Mouse (Mus musculus): ENCODE data around the gene Gm3033. TPM values are rescaled to one million over a fixed set of nuclear protein-coding genes. Genes with fewer than 3 reads are reported as not detected.
"Not testable (repeated sequence)": the region's sequence is repeated elsewhere in the genome, so short reads cannot be mapped to it uniquely, and the experiment has no call there.

The Gm3033 gene
- total RNA-seq (2021) = not detected

DNA sequence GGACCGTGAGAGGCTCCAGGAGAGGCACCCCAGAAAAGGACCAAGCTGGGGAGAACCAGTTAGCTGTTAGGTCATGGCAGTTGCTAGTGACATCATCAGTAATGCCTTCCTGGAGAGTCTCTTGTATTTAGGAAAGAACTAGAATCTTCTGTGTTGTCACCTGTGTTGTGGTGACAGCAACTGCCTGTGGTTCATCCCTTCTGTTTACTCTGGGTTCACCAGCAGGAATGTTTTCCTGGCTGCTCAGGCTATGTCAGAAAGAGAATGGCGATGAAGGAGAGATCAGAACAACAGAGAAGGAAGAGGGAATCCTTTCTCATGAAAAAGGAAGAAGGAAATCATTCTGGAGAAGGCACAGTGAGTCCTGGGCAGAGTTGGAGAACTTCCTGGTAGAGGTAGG, at the start of gene Gm3033:
Gm3033 (plus strand) TSS at position 301 of the 400 bp plus-strand sequence.
- DNase-seq (ENCODE audit: extremely low spot score in 1 of 2, low spot score in 1 of 2) = not testable (repeated sequence)

DNA sequence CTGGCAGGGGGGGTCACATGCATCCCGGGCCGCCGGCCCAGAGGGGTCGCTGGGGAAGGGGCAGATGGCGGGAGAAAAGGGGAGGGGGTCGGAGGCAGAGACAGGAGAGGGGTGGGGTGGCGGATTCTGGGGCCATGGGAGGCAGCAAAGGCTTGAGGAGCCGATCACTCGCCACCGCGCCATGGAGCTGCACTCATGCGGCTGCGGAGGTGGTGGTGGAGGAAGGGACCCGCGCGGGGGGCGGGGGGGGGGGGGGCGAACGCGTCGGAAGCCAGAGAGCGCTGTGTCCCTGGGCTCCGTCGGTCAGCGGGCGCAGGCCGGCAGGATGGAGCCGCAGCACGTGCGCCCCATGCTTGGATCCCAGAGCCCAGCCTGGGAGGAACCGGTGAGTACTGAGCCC, 36.3 kb upstream of the Gm3033 start, which contains the start of gene Gm3002:
Gm3002 (plus strand) TSS at position 301 of the 400 bp plus-strand sequence.
- DNase-seq (ENCODE audit: extremely low spot score in 1 of 2, low spot score in 1 of 2) = not testable (repeated sequence)

DNA sequence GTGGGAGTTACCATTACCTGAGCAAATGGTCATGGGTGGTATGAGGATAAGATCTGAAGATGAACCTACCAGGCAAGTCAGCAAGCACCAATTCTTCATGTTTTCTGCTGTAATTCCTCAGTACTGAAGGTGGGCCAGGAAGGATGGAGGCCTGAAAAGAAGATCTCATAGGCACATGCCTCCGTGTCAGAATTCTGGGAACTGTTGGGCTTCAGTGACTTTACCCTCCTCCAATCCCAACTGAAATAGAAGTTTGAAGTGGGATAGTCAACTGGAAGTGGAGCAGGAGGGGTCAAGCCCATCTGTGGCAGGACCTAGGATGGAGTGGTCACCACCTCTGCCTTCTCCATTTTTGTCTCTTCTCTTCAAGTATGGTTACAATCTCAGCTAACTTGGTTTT, 37.8 kb downstream of the Gm3033 start, which contains the start of gene Gm2916:
Gm2916 (plus strand) TSS at position 301 of the 400 bp plus-strand sequence.
- not testable (repeated sequence) for DNase-seq (ENCODE audit: extremely low spot score in 1 of 2, low spot score in 1 of 2)

Other genes starting within 250 kb of the Gm3033 start
- gene Gm3012, start 211.7 kb upstream of the Gm3033 start, total RNA-seq (2021) = not detected
- gene Gm3020, start 194.2 kb upstream of the Gm3033 start, total RNA-seq (2021) = 1 to 10 TPM; 2.9 to 3.0 TPM
- not detected for gene Gm3043, start 157.5 kb upstream of the Gm3033 start, total RNA-seq (2021)
- gene Gm3002, start 36.2 kb upstream of the Gm3033 start, total RNA-seq (2021) = 1 to 10 TPM in 1 of 2 experiments, under 1 TPM in 1; 0.94 to 1.6 TPM
- gene Gm2916, start 37.9 kb downstream of the Gm3033 start, total RNA-seq (2021) = under 1 TPM in 1 of 2 experiments, not detected in 1; 0.21 TPM
- gene Gm3029, start 85.5 kb downstream of the Gm3033 start, total RNA-seq (2021) = not detected
- under 1 TPM in 1 of 2 experiments, not detected in 1; 0.38 TPM for gene Gm3095, start 117.3 kb downstream of the Gm3033 start, total RNA-seq (2021)
- gene Gm3099, start 152.1 kb downstream of the Gm3033 start, total RNA-seq (2021) = not detected
- gene Gm5796, start 177.7 kb downstream of the Gm3033 start, total RNA-seq (2021) = 1 to 10 TPM; 3.3 to 4.1 TPM
- under 1 TPM in 1 of 2 experiments, not detected in 1; 0.62 TPM for gene Gm3115, start 237.9 kb downstream of the Gm3033 start, total RNA-seq (2021)